Mouse (Mus musculus): ENCODE results near the gene Nuf2. TPM values are rescaled to one million over a fixed set of nuclear protein-coding genes. Genes with fewer than 3 reads are reported as not detected.
A peak's percentile ranks its signal among the peaks of the same experiment; 100 is the strongest.

The Nuf2 gene
- polyA plus RNA-seq (2015; fragmentation: Nextera tagmentation; extraction: Ambion mirVana): 3.2 and 3.9 TPM in 2 replicates

DNA sequence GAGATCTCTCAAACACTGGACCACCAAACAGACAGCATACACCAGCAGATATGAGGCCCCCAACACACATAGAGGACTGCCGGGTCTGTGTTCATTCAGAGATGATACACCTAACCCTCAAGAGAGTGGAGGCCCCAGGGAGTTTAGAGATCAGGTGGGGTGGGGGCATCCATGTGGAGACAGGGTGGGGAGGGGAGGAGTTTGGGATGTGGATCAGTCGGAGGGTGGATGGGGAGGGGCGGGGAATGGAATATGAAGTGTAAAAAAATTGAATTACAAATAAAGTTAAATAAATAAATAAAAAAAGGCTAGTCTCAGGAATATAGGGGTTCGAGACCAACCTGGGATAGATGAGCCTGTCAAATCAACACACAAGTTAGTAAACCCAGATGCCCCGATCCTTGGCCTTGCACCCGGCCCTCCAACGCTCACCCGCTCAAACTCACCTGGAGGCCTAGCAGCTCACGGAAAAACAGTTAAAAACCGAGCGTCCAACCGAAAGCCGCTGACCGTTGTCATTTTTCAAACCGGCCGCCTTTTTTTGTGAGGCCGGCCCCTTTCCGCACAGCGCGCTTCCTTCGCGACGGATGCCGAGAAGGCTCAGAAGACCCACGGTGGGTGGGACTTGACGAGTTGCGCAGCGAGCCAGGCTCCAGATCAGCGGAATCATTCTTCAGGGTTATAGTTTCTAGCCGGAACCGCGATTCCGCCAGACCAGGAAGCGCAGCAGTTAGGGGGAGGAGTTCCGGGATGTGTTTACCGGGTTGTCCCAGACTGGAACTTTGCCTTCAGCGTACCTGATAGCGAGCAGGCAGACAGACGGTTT lies at the start of gene Nuf2:
Gene Nuf2 (minus strand): TSS at position 589 of the 826 bp plus-strand sequence.
- H3K9ac ChIP-seq (replicated peaks; ENCODE audit: low read depth): peak within 1 kb of the TSS; percentile 46; the same call in 1 of the 2 replicates
- H3K27me3 ChIP-seq (replicated peaks; ENCODE audit: insufficient read depth, low read length): no peaks in the 10 kb centered on the region
- ATAC-seq: peak; percentile 98
- H3K36me3 ChIP-seq (ENCODE audit: insufficient read depth, low read length): no peaks in the 10 kb centered on the region
- DNase-seq (ENCODE audit: low spot score): peak; percentile 97
- peak within 1 kb of the TSS; percentile 62 for H3K4me3 ChIP-seq (ENCODE audit: low read depth, low read length)
- WGBS: under 1% methylated on average over 39 of the region's 39 CpGs
- H3K4me2 ChIP-seq (replicated peaks; ENCODE audit: low read depth, low read length): peak within 1 kb of the TSS; percentile 62
- H3K9me3 ChIP-seq (ENCODE audit: low read length): no peaks in the 10 kb centered on the region
- H3K27ac ChIP-seq (ENCODE audit: low read length): peak within 1 kb of the TSS; percentile 88
- peak; percentile 85; the same call in 1 of the 2 replicates for TF ChIP-seq EP300 (IDR thresholded peaks at IDR 0.05)
- TF ChIP-seq CTCF (IDR thresholded peaks at IDR 0.05): no peak
- no peaks in the 10 kb centered on the region for H3K4me1 ChIP-seq (ENCODE audit: insufficient read depth, low read depth, low read length)

DNA sequence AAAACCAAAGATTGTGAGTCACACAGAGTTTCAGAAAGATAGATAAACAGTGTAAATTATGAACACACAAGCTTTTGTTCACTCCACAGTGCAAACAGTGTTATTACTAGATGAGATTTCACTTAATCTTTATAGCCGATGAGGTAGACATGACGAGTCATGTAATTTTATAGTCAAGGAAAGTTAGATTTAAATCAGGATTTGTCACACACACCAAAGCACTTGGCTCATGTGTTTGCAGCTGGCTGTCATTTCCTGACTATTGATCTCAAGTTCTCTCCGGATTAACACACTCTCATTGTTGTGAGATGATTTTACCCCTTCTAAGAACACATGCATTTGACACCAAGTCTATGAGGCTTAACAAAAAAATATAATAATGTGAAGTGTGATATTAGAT lies 48.3 kb upstream of the Nuf2 start:
- H3K4me3 ChIP-seq (ENCODE audit: low read depth, low read length): no peak overlapping the region
- H3K27ac ChIP-seq (ENCODE audit: low read length): no peak overlapping the region
- no peak overlapping the region for H3K9ac ChIP-seq (replicated peaks; ENCODE audit: low read depth)
- H3K36me3 ChIP-seq (ENCODE audit: insufficient read depth, low read length): no peaks in the 10 kb centered on the region
- DNase-seq (ENCODE audit: low spot score) (no peak), ATAC-seq (no peak)
- H3K9me3 ChIP-seq (ENCODE audit: low read length): no peaks in the 10 kb centered on the region
- H3K27me3 ChIP-seq (replicated peaks; ENCODE audit: insufficient read depth, low read length): no peaks in the 10 kb centered on the region
- H3K4me2 ChIP-seq (replicated peaks; ENCODE audit: low read depth, low read length): no peak overlapping the region
- no peak for TF ChIP-seq CTCF (IDR thresholded peaks at IDR 0.05)
- TF ChIP-seq EP300 (IDR thresholded peaks at IDR 0.05): no peak
- WGBS: 50% methylated on average over 3 of the region's 3 CpGs
- no peaks in the 10 kb centered on the region for H3K4me1 ChIP-seq (ENCODE audit: insufficient read depth, low read depth, low read length)

GRCm38 (mm10) chr1:169574136-169574535 lies 42.9 kb upstream of the Nuf2 start:
- Histone ChIP-seq H3K4me2 (replicated peaks; ENCODE audit: low read depth, low read length) (no peak overlapping the region), H3K9ac (replicated peaks; ENCODE audit: low read depth) (no peak overlapping the region), H3K9me3 (ENCODE audit: low read length) (no peaks in the 10 kb centered on the region), H3K4me3 (ENCODE audit: low read depth, low read length) (no peak overlapping the region), H3K27ac (ENCODE audit: low read length) (no peak overlapping the region), H3K36me3 (ENCODE audit: insufficient read depth, low read length) (no peaks in the 10 kb centered on the region), H3K4me1 (ENCODE audit: insufficient read depth, low read depth, low read length) (no peaks in the 10 kb centered on the region), H3K27me3 (replicated peaks; ENCODE audit: insufficient read depth, low read length) (no peaks in the 10 kb centered on the region)
- no peak for TF ChIP-seq CTCF (IDR thresholded peaks at IDR 0.05)
- no peak for TF ChIP-seq EP300 (IDR thresholded peaks at IDR 0.05)
- no peak for DNase-seq (ENCODE audit: low spot score)
- no peak for ATAC-seq

DNA sequence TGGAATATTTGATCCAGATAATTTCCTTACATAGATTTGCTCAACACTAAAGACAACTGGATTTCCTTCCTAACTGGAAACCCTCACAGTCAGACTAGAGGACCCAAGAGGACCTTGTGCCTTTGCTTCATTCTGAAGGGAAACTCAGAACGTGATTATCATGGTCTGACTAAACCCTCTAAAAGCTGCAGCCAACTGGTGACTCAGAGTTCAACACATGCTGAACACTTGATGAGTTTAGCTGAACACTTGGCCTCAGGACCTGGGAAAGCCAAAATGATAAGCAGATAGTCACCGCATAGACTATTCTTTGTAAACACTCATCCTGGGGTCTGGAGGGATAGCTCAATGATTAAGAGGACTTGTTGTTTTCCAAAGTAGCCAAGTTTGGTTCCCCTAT lies 24.4 kb upstream of the Nuf2 start:
- ATAC-seq: no peak
- Histone ChIP-seq H3K9ac (replicated peaks; ENCODE audit: low read depth) (no peak overlapping the region), H3K4me1 (ENCODE audit: insufficient read depth, low read depth, low read length) (no peaks in the 10 kb centered on the region), H3K4me2 (replicated peaks; ENCODE audit: low read depth, low read length) (no peak overlapping the region), H3K4me3 (ENCODE audit: low read depth, low read length) (no peak overlapping the region), H3K9me3 (ENCODE audit: low read length) (no peaks in the 10 kb centered on the region), H3K36me3 (ENCODE audit: insufficient read depth, low read length) (no peaks in the 10 kb centered on the region), H3K27ac (ENCODE audit: low read length) (no peak overlapping the region), H3K27me3 (replicated peaks; ENCODE audit: insufficient read depth, low read length) (no peaks in the 10 kb centered on the region)
- no peak for TF ChIP-seq EP300 (IDR thresholded peaks at IDR 0.05)
- TF ChIP-seq CTCF (IDR thresholded peaks at IDR 0.05): no peak
- DNase-seq (ENCODE audit: low spot score): no peak
- 57% methylated on average over 2 of the region's 2 CpGs for WGBS

- no peaks in the 10 kb centered on the region for H3K9me3 ChIP-seq (ENCODE audit: low read length)
- no peaks in the 10 kb centered on the region for H3K36me3 ChIP-seq (ENCODE audit: insufficient read depth, low read length)
- H3K27ac ChIP-seq (ENCODE audit: low read length): no peak overlapping the region
- no peak for DNase-seq (ENCODE audit: low spot score)
- no peak overlapping the region for H3K4me2 ChIP-seq (replicated peaks; ENCODE audit: low read depth, low read length)
- H3K4me3 ChIP-seq (ENCODE audit: low read depth, low read length): no peak overlapping the region
- no peak for ATAC-seq
- no peaks in the 10 kb centered on the region for H3K4me1 ChIP-seq (ENCODE audit: insufficient read depth, low read depth, low read length)
- WGBS: 84% methylated on average over 4 of the region's 4 CpGs
- no peaks in the 10 kb centered on the region for H3K27me3 ChIP-seq (replicated peaks; ENCODE audit: insufficient read depth, low read length)
- no peak overlapping the region for H3K9ac ChIP-seq (replicated peaks; ENCODE audit: low read depth)
- TF ChIP-seq EP300 (IDR thresholded peaks at IDR 0.05): no peak
- no peak for TF ChIP-seq CTCF (IDR thresholded peaks at IDR 0.05)
Observed at GRCm38 (mm10) chr1:169555019-169555418, 23.8 kb upstream of the Nuf2 start.

- H3K27ac ChIP-seq (ENCODE audit: low read length): no peak overlapping the region
- H3K9ac ChIP-seq (replicated peaks; ENCODE audit: low read depth): no peak overlapping the region
- DNase-seq (ENCODE audit: low spot score) (no peak), ATAC-seq (no peak)
- no peaks in the 10 kb centered on the region for H3K27me3 ChIP-seq (replicated peaks; ENCODE audit: insufficient read depth, low read length)
- 65% methylated on average over 7 of the region's 7 CpGs for WGBS
- H3K9me3 ChIP-seq (ENCODE audit: low read length): no peaks in the 10 kb centered on the region
- no peak for TF ChIP-seq CTCF (IDR thresholded peaks at IDR 0.05)
- TF ChIP-seq EP300 (IDR thresholded peaks at IDR 0.05): no peak
- H3K4me1 ChIP-seq (ENCODE audit: insufficient read depth, low read depth, low read length): no peaks in the 10 kb centered on the region
- no peaks in the 10 kb centered on the region for H3K36me3 ChIP-seq (ENCODE audit: insufficient read depth, low read length)
- no peak overlapping the region for H3K4me2 ChIP-seq (replicated peaks; ENCODE audit: low read depth, low read length)
- no peak overlapping the region for H3K4me3 ChIP-seq (ENCODE audit: low read depth, low read length)
Observed at GRCm38 (mm10) chr1:169553446-169553845, 22.2 kb upstream of the Nuf2 start.

Measured in lung, postnatal 0 days (tissue).